Mouse (Mus musculus) stomach, postnatal 0 days (tissue): ENCODE measurements around the gene Ankrd11. TPM values are rescaled to one million over a fixed set of nuclear protein-coding genes. Genes with fewer than 3 reads are reported as not detected.

Experiments
- ATAC-seq: fragments of 200-750 bp; cut with Nextera tagmentation; 2 replicates; pipeline ENCODE4 v1.8.0; 2017; ENCODE audit not compliant: low FRiP score, low TSS enrichment
- DNase-seq: peaks from one replicate; pipeline ENCODE4 v3.0.0-alpha.2; 2016; ENCODE audit warnings: low spot score
- H3K27ac ChIP-seq: fragments of 300-500 bp; sonication (generic); replicated peaks from 2 replicates; pipeline ENCODE4 v1.5.1; 2014; ENCODE audit warnings: mild to moderate bottlenecking, control low read depth
- H3K27me3 ChIP-seq: fragments of 300-500 bp; sonication (generic); 2 replicates; pipeline ENCODE4 v1.6.1; 2014; ENCODE audit warnings: low read length; ENCODE audit not compliant: control insufficient read depth, insufficient read depth
- H3K36me3 ChIP-seq: fragments of 300-500 bp; sonication (generic); 2 replicates; pipeline ENCODE4 v1.6.1; 2014; ENCODE audit warnings: low read length, mixed read lengths; ENCODE audit not compliant: control insufficient read depth, insufficient read depth
- H3K4me1 ChIP-seq: fragments of 300-500 bp; sonication (generic); replicated peaks from 2 replicates; pipeline ENCODE4 v1.6.1; 2014; ENCODE audit warnings: antibody characterized with exemption; ENCODE audit not compliant: control insufficient read depth, insufficient read depth
- H3K4me2 ChIP-seq: fragments of 300-500 bp; sonication (generic); replicated peaks from 2 replicates; pipeline ENCODE4 v1.6.1; 2014; ENCODE audit warnings: low read depth, mild to moderate bottlenecking, control low read depth, moderate library complexity
- H3K4me3 ChIP-seq: fragments of 300-500 bp; sonication (generic); 2 replicates; pipeline ENCODE4 v1.5.1; 2014; ENCODE audit warnings: low read depth, low read length, control low read depth
- H3K9ac ChIP-seq: fragments of 300-500 bp; sonication (generic); 2 replicates; pipeline ENCODE4 v1.6.1; 2014; ENCODE audit warnings: mild to moderate bottlenecking, low read length, control low read depth, mixed read lengths
- H3K9me3 ChIP-seq: fragments of 300-500 bp; sonication (generic); 2 replicates; pipeline ENCODE4 v1.6.1; 2016; ENCODE audit warnings: low read length; ENCODE audit not compliant: control insufficient read depth
- CTCF ChIP-seq: IDR thresholded peaks from 2 replicates; pipeline ENCODE4 v1.5.1; 2016; ENCODE audit warnings: antibody characterized with exemption, low read depth, mild to moderate bottlenecking, moderate library complexity
- EP300 ChIP-seq: optimal IDR thresholded peaks from 2 replicates; pipeline ENCODE3; 2016; ENCODE audit warnings: antibody characterized with exemption
- WGBS: fragments of 180-500 bp; shearing (Covaris S2); extraction: QIAGEN DNeasy Blood & Tissue Kit; methylation state at CpG from one replicate; pipeline ENCODE4 v1.1.7; 2014; 5-methylcytosine and 5-hydroxymethylcytosine counted together
- polyA plus RNA-seq: library from polyadenylated mRNA; unstranded; fragments of >200 nt; fragmentation: Nextera tagmentation; extraction: Ambion mirVana; gene quantifications from 2 replicates; pipeline ENCODE4 v1.2.1, GENCODE M21; 2015

The Ankrd11 gene
- polyA plus RNA-seq, 1 experiment from 2014 or later, result 35.0 TPM

- no peaks in the 10 kb centered on the region for H3K9me3 ChIP-seq
- H3K4me1 ChIP-seq, result peaks cover 3% of the 10 kb centered on the region; the same call in 1 of the 2 replicates
- no peaks in the 10 kb centered on the region for H3K27me3 ChIP-seq
- 67% methylated on average over 9 of the region's 9 CpGs for WGBS
- ATAC-seq (no peak), DNase-seq (peak; percentile 36)
- no peaks in the 10 kb centered on the region for H3K36me3 ChIP-seq
- H3K4me3 ChIP-seq, result no peak overlapping the region
- H3K4me2 ChIP-seq, result no peak overlapping the region
- H3K9ac ChIP-seq, result no peak overlapping the region
- TF ChIP-seq CTCF (peak; percentile 57), EP300 (no peak)
- no peak overlapping the region for H3K27ac ChIP-seq
Measured at GRCm38 (mm10) chr8:122942803-122943713, 99.0 kb downstream of the Ankrd11 start.

GRCm38 (mm10) chr8:122938591-122938990 is 103.5 kb downstream of the Ankrd11 start:
- H3K9me3 ChIP-seq, result no peaks in the 10 kb centered on the region
- DNase-seq, result no peak
- H3K4me2 ChIP-seq, result no peak overlapping the region

GRCm38 (mm10) chr8:122938170-122938569 is 103.9 kb downstream of the Ankrd11 start:
- H3K4me1 ChIP-seq, result peaks cover 9% of the 10 kb centered on the region
- WGBS, result 66% methylated on average over 3 of the region's 3 CpGs
- TF ChIP-seq CTCF, result no peak
- TF ChIP-seq EP300, result no peak
- DNase-seq (no peak), ATAC-seq (no peak)
- no peak overlapping the region for H3K4me2 ChIP-seq
- H3K36me3 ChIP-seq, result no peaks in the 10 kb centered on the region
- H3K27ac ChIP-seq, result no peak overlapping the region
- H3K9me3 ChIP-seq, result no peaks in the 10 kb centered on the region
- no peak overlapping the region for H3K4me3 ChIP-seq
- H3K27me3 ChIP-seq, result no peaks in the 10 kb centered on the region
- no peak overlapping the region for H3K9ac ChIP-seq

More at GRCm38 (mm10) chr8:122938591-122938990, 103.5 kb downstream of the Ankrd11 start:
- no peaks in the 10 kb centered on the region for H3K36me3 ChIP-seq
- no peaks in the 10 kb centered on the region for H3K27me3 ChIP-seq
- TF ChIP-seq EP300, result no peak
- no peak for TF ChIP-seq CTCF
- H3K4me1 ChIP-seq, result peaks cover 9% of the 10 kb centered on the region
- H3K4me3 ChIP-seq, result no peak overlapping the region
- no peak overlapping the region for H3K9ac ChIP-seq
- WGBS, result 38% methylated on average over 4 of the region's 4 CpGs
- ATAC-seq, result no peak
- H3K27ac ChIP-seq, result no peak overlapping the region

- H3K27ac ChIP-seq, result no peak overlapping the region
- H3K9me3 ChIP-seq, result no peaks in the 10 kb centered on the region
- 60% methylated on average over 2 of the region's 2 CpGs for WGBS
- DNase-seq, result no peak
- no peak for ATAC-seq
- no peak overlapping the region for H3K4me2 ChIP-seq
- no peak for TF ChIP-seq EP300
- no peak for TF ChIP-seq CTCF
- H3K9ac ChIP-seq, result no peak overlapping the region
- no peak overlapping the region for H3K4me3 ChIP-seq
- no peaks in the 10 kb centered on the region for H3K36me3 ChIP-seq
- H3K4me1 ChIP-seq, result peaks cover 9% of the 10 kb centered on the region
- H3K27me3 ChIP-seq, result no peaks in the 10 kb centered on the region
Measured at GRCm38 (mm10) chr8:122937545-122938053, 104.5 kb downstream of the Ankrd11 start.

GRCm38 (mm10) chr8:122935912-122936311 is 106.2 kb downstream of the Ankrd11 start:
- H3K36me3 ChIP-seq, result no peaks in the 10 kb centered on the region
- H3K9me3 ChIP-seq, result no peaks in the 10 kb centered on the region
- no peak for DNase-seq
- H3K4me3 ChIP-seq, result no peak overlapping the region
- peaks cover 9% of the 10 kb centered on the region for H3K4me1 ChIP-seq
- no peak for ATAC-seq
- no peaks in the 10 kb centered on the region for H3K27me3 ChIP-seq
- WGBS, result 47% methylated on average over 3 of the region's 3 CpGs
- no peak overlapping the region for H3K9ac ChIP-seq
- no peak for TF ChIP-seq CTCF
- no peak overlapping the region for H3K4me2 ChIP-seq
- no peak overlapping the region for H3K27ac ChIP-seq

GRCm38 (mm10) chr8:122935118-122935517 is 107.0 kb downstream of the Ankrd11 start:
- no peaks in the 10 kb centered on the region for H3K27me3 ChIP-seq

More at GRCm38 (mm10) chr8:122935118-122935517, 107.0 kb downstream of the Ankrd11 start:
- Histone ChIP-seq H3K4me3 (no peak overlapping the region), H3K36me3 (no peaks in the 10 kb centered on the region), H3K9ac (no peak overlapping the region), H3K9me3 (no peaks in the 10 kb centered on the region), H3K4me1 (peaks cover 9% of the 10 kb centered on the region), H3K27ac (no peak overlapping the region), H3K4me2 (no peak overlapping the region)
- ATAC-seq (no peak), DNase-seq (no peak)
- WGBS, result 90% methylated on average over 1 of the region's 1 CpGs
- no peak for TF ChIP-seq CTCF
- TF ChIP-seq EP300, result no peak
